ENCODE assay signal across 8 mouse cellular contexts in the genomic region with DNA sequence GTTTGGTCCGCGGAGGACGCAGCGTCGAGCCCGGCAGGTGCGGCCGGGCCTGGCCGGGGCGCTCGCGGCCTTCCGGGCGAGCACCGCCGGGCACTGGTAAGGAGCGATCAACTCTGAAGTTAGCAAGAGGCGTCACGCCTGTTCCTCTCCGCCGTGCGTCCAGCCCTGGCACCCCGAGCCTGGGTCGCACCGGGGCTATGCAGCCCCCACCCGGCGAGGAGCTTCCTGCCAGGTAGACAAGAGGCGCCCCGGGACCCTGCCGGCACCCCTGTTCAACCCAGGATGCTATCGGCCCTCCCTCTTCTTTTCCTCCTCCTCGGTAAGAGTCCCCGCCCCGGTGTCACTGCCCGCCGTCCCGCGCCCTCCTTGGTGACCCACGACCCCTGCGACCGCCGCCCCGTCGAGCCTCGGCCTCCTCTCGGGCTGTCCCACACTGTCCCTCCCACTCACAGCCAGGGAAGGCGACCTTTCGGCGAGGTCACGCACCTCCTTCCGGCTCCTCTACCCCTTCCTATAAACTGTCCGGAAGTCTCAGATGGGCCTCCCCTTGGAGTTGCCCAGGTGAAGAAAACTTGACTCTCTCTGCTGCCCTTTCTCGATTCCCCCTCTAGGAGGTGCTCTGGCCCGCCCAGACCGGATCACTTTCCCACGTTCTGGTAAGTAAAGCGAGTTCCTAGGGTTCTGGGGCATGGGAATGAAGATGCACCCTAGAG. TPM values are rescaled to one million over a fixed set of nuclear protein-coding genes. Genes with fewer than 3 reads are reported as not detected.
DNase-seq lines count a peak whose midpoint lies in the region; ATAC-seq and TF ChIP-seq lines count a peak whose summit lies in the region.

No protein-coding gene starts in this region.

- H3K79me2 ChIP-seq in C2C12 (ENCODE audit: control insufficient read depth, insufficient read depth), result peaks cover 36% of the 10 kb centered on the region

- H3K9ac ChIP-seq in intestine, postnatal 0 days (ENCODE audit: low read depth, low read length), result peak overlapping the region; percentile 95
- peak overlapping the region; percentile 92 for H3K9ac ChIP-seq in liver, embryonic 16.5 days (ENCODE audit: low read depth, low read length)

- peak; percentile 55 for ATAC-seq in activated CD4-positive, CD25-positive, alpha-beta regulatory T cell, adult 4 months
- peak; percentile 72 for ATAC-seq in granulocyte monocyte progenitor cell, adult 5-6 weeks (replicated peaks; ENCODE audit: poor library complexity, severe bottlenecking)
- ATAC-seq in intestine, postnatal 0 days, result peak; percentile 79
- peak; percentile 65 for ATAC-seq in liver, embryonic 16.5 days (ENCODE audit: low read depth)

- 1% methylated on average over 55 of the region's 57 CpGs for WGBS in intestine, postnatal 0 days
- WGBS in liver, embryonic 16.5 days (ENCODE audit: insufficient replicate concordance), result under 1% methylated on average over 54 of the region's 57 CpGs

- H3K79me3 ChIP-seq in C2C12 (ENCODE audit: low read depth), result no peaks in the 10 kb centered on the region

- H3K9me3 ChIP-seq in intestine, postnatal 0 days (ENCODE audit: control insufficient read depth), result no peaks in the 10 kb centered on the region
- no peaks in the 10 kb centered on the region for H3K9me3 ChIP-seq in liver, embryonic 16.5 days (replicated peaks; ENCODE audit: control insufficient read depth, low read length)

- peak overlapping the region; percentile 93 for H3ac ChIP-seq in C2C12 (ENCODE audit: control insufficient read depth, insufficient read length, low read depth)

- peak overlapping the region; percentile 84 for H3K4me2 ChIP-seq in intestine, postnatal 0 days (replicated peaks; ENCODE audit: low read depth)
- peak overlapping the region; percentile 89 for H3K4me2 ChIP-seq in liver, embryonic 16.5 days (ENCODE audit: low read depth, low read length)

- peak; percentile 83 for DNase-seq in embryo, embryonic 10 days (ENCODE audit: low spot score)
- peak; percentile 71 for DNase-seq in neural tube, embryonic 10.5 days (ENCODE audit: extremely low spot score, low spot score)
- peak; percentile 71 for DNase-seq in testis, postnatal 10 days (ENCODE audit: low spot score)

- no peaks in the 10 kb centered on the region for H3K4me1 ChIP-seq in intestine, postnatal 0 days (replicated peaks; ENCODE audit: control insufficient read depth, insufficient read depth, low read length)
- H3K4me1 ChIP-seq in liver, embryonic 16.5 days (ENCODE audit: control insufficient read depth, low read depth, low read length), result peaks cover 29% of the 10 kb centered on the region

- peak overlapping the region; percentile 97 for H3K27ac ChIP-seq in intestine, postnatal 0 days (ENCODE audit: low read depth, low read length)
- H3K27ac ChIP-seq in liver, embryonic 16.5 days (ENCODE audit: low read length), result peak overlapping the region; percentile 92

- H3K36me3 ChIP-seq in C2C12 (ENCODE audit: control insufficient read depth, insufficient read depth), result peaks cover 34% of the 10 kb centered on the region
- H3K36me3 ChIP-seq in intestine, postnatal 0 days (ENCODE audit: control insufficient read depth, insufficient read depth), result peaks cover 24% of the 10 kb centered on the region
- H3K36me3 ChIP-seq in liver, embryonic 16.5 days (ENCODE audit: control insufficient read depth, insufficient read depth), result peaks cover 24% of the 10 kb centered on the region

- TF ChIP-seq CTCF in C2C12 (IDR thresholded peaks at IDR 0.05; ENCODE audit: control insufficient read depth, insufficient read depth, insufficient read length), result no peak
- peak; percentile 82 for TF ChIP-seq CTCF in intestine, postnatal 0 days (IDR thresholded peaks at IDR 0.05; ENCODE audit: low read depth)

- H3K4me3 ChIP-seq in C2C12 (ENCODE audit: insufficient read depth, poor library complexity, severe bottlenecking), result peak overlapping the region; percentile 79
- peak overlapping the region; percentile 86 for H3K4me3 ChIP-seq in intestine, postnatal 0 days (ENCODE audit: low read depth, low read length)
- peak overlapping the region; percentile 97 for H3K4me3 ChIP-seq in liver, embryonic 16.5 days (ENCODE audit: low read depth, low read length)

- no peaks in the 10 kb centered on the region for H3K27me3 ChIP-seq in C2C12 (ENCODE audit: control insufficient read depth, insufficient read depth, insufficient read length)
- no peaks in the 10 kb centered on the region for H3K27me3 ChIP-seq in intestine, postnatal 0 days (replicated peaks; ENCODE audit: control insufficient read depth, insufficient read depth, low read length)
- no peaks in the 10 kb centered on the region for H3K27me3 ChIP-seq in liver, embryonic 16.5 days (ENCODE audit: control insufficient read depth, insufficient read depth, low read depth, low read length)

TF ChIP-seq in C2C12, 6 proteins besides CTCF, POLR2A, EP300 and RAD21:
- TF ChIP-seq CEBPB (IDR thresholded peaks at IDR 0.05; ENCODE audit: low read depth), result no peak
- TF ChIP-seq FOSL1 (IDR thresholded peaks at IDR 0.05; ENCODE audit: insufficient read depth, low read length, poor library complexity, severe bottlenecking), result no peak
- no peak for TF ChIP-seq MAX (IDR thresholded peaks at IDR 0.05)

RNA-seq across cellular contexts. Expression of a gene that starts 0.5 kb away (rescaled TPM):
- 72.8 TPM for polyA plus RNA-seq in C2C12 (2012; fragmentation: generic; extraction: Trizol)
- polyA plus RNA-seq in activated CD4-positive, CD25-positive, alpha-beta regulatory T cell, adult 4 months (2017; shearing (Covaris generic)), result 10 to 100 TPM; 57.4 to 62.2 TPM
- 37.3 and 41.5 TPM in 2 replicates for total RNA-seq in granulocyte monocyte progenitor cell, adult 5-6 weeks (2014; fragmentation: Nextera tagmentation)
- 20.0 and 23.7 TPM in 2 replicates for total RNA-seq in granulocyte monocyte progenitor cell, adult 5-6 weeks (2017)
- 105 and 108 TPM in 2 replicates for polyA plus RNA-seq in intestine, postnatal 0 days (2015; fragmentation: Nextera tagmentation; extraction: Ambion mirVana)
- 17.9 and 19.3 TPM in 2 replicates for polyA plus RNA-seq in liver, embryonic 16.5 days (2015; fragmentation: Nextera tagmentation; extraction: Ambion mirVana)

RNA-seq across cellular contexts. Expression of a gene that starts 11.5 kb away (rescaled TPM):
- polyA plus RNA-seq in C2C12 (2012; fragmentation: generic; extraction: Trizol), result 0.56 TPM
- under 1 TPM; 0.57 TPM for polyA plus RNA-seq in activated CD4-positive, CD25-positive, alpha-beta regulatory T cell, adult 4 months (2017; shearing (Covaris generic))
- total RNA-seq in granulocyte monocyte progenitor cell, adult 5-6 weeks (2014; fragmentation: Nextera tagmentation), result not detected in 2 replicates
- total RNA-seq in granulocyte monocyte progenitor cell, adult 5-6 weeks (2017), result not detected in 2 replicates
- 0.78 and 0.89 TPM in 2 replicates for polyA plus RNA-seq in intestine, postnatal 0 days (2015; fragmentation: Nextera tagmentation; extraction: Ambion mirVana)
- polyA plus RNA-seq in liver, embryonic 16.5 days (2015; fragmentation: Nextera tagmentation; extraction: Ambion mirVana), result 0.09 and 0.34 TPM in 2 replicates

RNA-seq across cellular contexts. Expression of a gene that starts 33.0 kb away (rescaled TPM):
- 118 TPM for polyA plus RNA-seq in C2C12 (2012; fragmentation: generic; extraction: Trizol)
- polyA plus RNA-seq in activated CD4-positive, CD25-positive, alpha-beta regulatory T cell, adult 4 months (2017; shearing (Covaris generic)), result under 1 TPM; 0.24 to 0.25 TPM
- not detected in 2 replicates for total RNA-seq in granulocyte monocyte progenitor cell, adult 5-6 weeks (2014; fragmentation: Nextera tagmentation)
- not detected in 2 replicates for total RNA-seq in granulocyte monocyte progenitor cell, adult 5-6 weeks (2017)
- polyA plus RNA-seq in intestine, postnatal 0 days (2015; fragmentation: Nextera tagmentation; extraction: Ambion mirVana), result 49.4 and 53.7 TPM in 2 replicates
- polyA plus RNA-seq in liver, embryonic 16.5 days (2015; fragmentation: Nextera tagmentation; extraction: Ambion mirVana), result 22.9 and 25.3 TPM in 2 replicates

RNA-seq across cellular contexts. Expression of a gene that starts 37.7 kb away (rescaled TPM):
- 518 TPM for polyA plus RNA-seq in C2C12 (2012; fragmentation: generic; extraction: Trizol)
- polyA plus RNA-seq in activated CD4-positive, CD25-positive, alpha-beta regulatory T cell, adult 4 months (2017; shearing (Covaris generic)), result 100 to 1,000 TPM; 315 to 319 TPM
- 63.7 and 100 TPM in 2 replicates for total RNA-seq in granulocyte monocyte progenitor cell, adult 5-6 weeks (2014; fragmentation: Nextera tagmentation)
- 34.0 and 40.1 TPM in 2 replicates for total RNA-seq in granulocyte monocyte progenitor cell, adult 5-6 weeks (2017)
- polyA plus RNA-seq in intestine, postnatal 0 days (2015; fragmentation: Nextera tagmentation; extraction: Ambion mirVana), result 300 and 317 TPM in 2 replicates
- polyA plus RNA-seq in liver, embryonic 16.5 days (2015; fragmentation: Nextera tagmentation; extraction: Ambion mirVana), result 161 and 178 TPM in 2 replicates

RNA-seq across cellular contexts. Expression of a gene that starts 46.9 kb away (rescaled TPM):
- 0.35 TPM for polyA plus RNA-seq in C2C12 (2012; fragmentation: generic; extraction: Trizol)
- polyA plus RNA-seq in activated CD4-positive, CD25-positive, alpha-beta regulatory T cell, adult 4 months (2017; shearing (Covaris generic)), result 1 to 10 TPM in 1 of 2 experiments, under 1 TPM in 1; 0.54 to 1.1 TPM
- total RNA-seq in granulocyte monocyte progenitor cell, adult 5-6 weeks (2014; fragmentation: Nextera tagmentation), result 10.3 and 10.7 TPM in 2 replicates
- total RNA-seq in granulocyte monocyte progenitor cell, adult 5-6 weeks (2017), result 3.0 and 3.1 TPM in 2 replicates
- 188 TPM in 2 replicates for polyA plus RNA-seq in intestine, postnatal 0 days (2015; fragmentation: Nextera tagmentation; extraction: Ambion mirVana)
- polyA plus RNA-seq in liver, embryonic 16.5 days (2015; fragmentation: Nextera tagmentation; extraction: Ambion mirVana), result 9.5 and 10.5 TPM in 2 replicates

Comparison
In these comparisons a context has a peak if more than half of its experiments do, and no peak if none do; other contexts are left out.
1. Peak in every context shown above with its lines: DNase-seq, ATAC-seq, H3K4me3 ChIP-seq and H3K27ac ChIP-seq.
2. RNA of a gene that starts 33.0 kb away (polyA plus RNA-seq): 118 TPM in C2C12 (single experiment), 49.4 to 53.7 TPM in intestine, postnatal 0 days and 22.9 to 25.3 TPM in liver, embryonic 16.5 days; 0.24 to 0.25 TPM in activated CD4-positive, CD25-positive, alpha-beta regulatory T cell, adult 4 months; every median in the first group is over 10 times any median in the second.